Mouse (Mus musculus) heart, postnatal 0 days (tissue): Measurements from ENCODE around the gene Hmbs.

Experiments
- CTCF ChIP-seq: IDR thresholded peaks from 2 replicates; pipeline ENCODE4 v1.5.1; 2016; ENCODE audit warnings: antibody characterized with exemption, control low read depth, low read depth
- EP300 ChIP-seq: IDR thresholded peaks from 2 replicates; pipeline ENCODE4 v1.6.1; 2016; ENCODE audit warnings: antibody characterized with exemption, low read depth

DNA sequence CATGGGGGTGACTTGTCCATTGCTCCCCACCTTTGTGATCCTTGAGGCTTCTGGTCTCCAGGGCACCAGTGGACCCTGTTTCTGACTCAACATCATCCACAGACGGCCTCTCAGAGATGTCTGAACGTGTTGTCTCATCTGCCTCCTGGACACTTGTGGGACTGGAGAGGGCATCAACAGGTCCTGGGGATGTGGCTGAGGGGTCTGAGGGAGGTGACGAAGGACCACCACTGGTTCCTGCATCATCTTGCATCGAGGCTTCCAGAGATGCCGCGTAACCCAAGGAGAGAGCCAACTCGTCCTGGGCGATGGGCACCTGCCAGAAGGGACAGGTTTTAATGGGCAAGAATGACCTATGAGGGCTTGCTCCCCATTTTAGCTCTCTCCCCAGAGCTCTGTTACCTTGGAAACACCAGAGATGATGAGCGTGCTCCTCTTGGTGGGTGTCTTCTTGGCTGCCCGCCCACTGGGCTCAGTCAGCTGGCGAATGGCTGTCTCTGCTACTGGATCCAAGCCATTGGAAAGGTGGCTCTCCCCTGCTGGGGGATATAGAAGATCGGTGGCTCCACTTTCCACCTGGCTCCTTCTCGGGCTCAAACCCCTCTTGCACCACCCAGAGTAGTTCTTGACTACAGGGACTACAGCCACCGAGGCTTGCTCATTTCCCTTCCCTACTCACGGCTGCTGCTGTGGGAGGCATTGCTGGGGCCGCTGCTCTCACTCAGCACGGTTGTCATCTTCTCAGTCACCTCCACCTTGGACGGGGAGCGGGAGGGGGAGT lies 30.4 kb downstream of the Hmbs start:
- TF ChIP-seq CTCF (no peak), EP300 (no peak)
